Mouse (Mus musculus): ENCODE measurements around the gene Lmntd2. TPM values are rescaled to one million over a fixed set of nuclear protein-coding genes. Genes with fewer than 3 reads are reported as not detected.
A peak's percentile ranks its signal among the peaks of the same experiment; 100 is the strongest.
"Not testable (repeated sequence)": the region's sequence is repeated elsewhere in the genome, so short reads cannot be mapped to it uniquely, and the experiment has no call there.

Gene Lmntd2
- 2.1 and 2.3 TPM in 2 replicates for polyA plus RNA-seq (2015; fragmentation: Nextera tagmentation; extraction: Ambion mirVana)

DNA sequence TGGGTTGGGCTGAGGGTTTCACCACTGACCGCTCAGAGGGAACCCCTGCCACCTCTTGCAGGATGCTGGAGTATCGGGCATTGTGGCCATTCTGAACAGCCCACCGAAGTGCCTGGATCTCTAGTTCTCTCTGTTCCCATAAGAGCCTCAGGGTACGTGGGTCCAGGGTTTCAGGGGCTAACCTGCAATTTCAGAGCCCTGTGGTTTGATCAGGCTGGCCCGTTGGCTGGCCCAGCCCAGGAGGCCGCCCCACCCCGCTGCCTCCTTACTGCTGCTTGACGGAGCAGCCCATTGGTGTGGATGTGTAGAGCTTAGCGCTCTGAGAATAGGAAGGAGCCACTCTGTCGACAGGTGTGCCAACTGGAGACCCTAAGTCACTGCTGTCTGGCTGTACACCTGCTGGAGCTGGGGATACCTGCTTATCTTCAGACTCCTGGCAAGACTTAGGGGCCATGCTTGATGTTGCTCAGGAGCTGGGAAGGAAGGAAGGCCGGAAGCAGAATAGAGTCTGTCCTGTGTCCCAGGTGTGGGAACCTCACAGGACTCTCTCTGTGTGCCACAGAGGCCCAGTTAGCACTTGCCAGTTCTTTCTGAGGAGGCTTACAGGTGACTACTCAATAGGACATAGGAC lies at the start of gene Lmntd2:
Gene Lmntd2 (minus strand): TSS at position 476 of the 631 bp plus-strand sequence.
- peak within 1 kb of the TSS; percentile 70 for H3K4me3 ChIP-seq
- WGBS = 93% methylated on average over 11 of the region's 11 CpGs
- H3K4me1 ChIP-seq = peaks cover 17% of the 10 kb centered on the region
- peak within 1 kb of the TSS; percentile 88 for H3K27ac ChIP-seq
- H3K9ac ChIP-seq = peak within 1 kb of the TSS; percentile 79
- H3K36me3 ChIP-seq (ENCODE audit: poor library complexity, severe bottlenecking) = peaks cover 12% of the 10 kb centered on the region
- no peak for ATAC-seq
- no peaks in the 10 kb centered on the region for H3K27me3 ChIP-seq
- no peaks in the 10 kb centered on the region for H3K9me3 ChIP-seq (replicated peaks)
- H3K4me2 ChIP-seq = peak within 1 kb of the TSS; percentile 97

DNA sequence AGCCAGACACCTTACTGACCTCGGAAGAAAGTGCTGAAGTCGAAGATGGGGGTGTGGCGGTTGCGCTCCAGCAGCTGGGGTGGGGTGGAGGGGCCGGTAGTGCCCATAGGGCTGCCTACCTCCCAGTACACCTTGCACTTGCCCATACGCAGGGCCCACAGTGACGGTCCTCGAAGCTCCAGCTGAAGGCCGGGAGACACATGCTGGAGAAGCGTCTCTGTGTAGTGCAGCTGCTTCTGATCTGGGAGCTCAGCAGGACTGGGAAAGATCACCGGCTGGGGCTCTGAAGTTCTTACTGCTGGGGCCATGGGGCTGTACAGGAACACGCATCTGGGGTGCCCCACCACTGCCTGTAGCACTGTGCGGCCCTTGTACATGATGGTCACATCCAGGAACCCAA lies 49.8 kb upstream of the Lmntd2 start:
- Histone ChIP-seq H3K4me2 (no peak overlapping the region), H3K9ac (no peak overlapping the region), H3K27me3 (no peaks in the 10 kb centered on the region), H3K9me3 (replicated peaks) (no peaks in the 10 kb centered on the region), H3K27ac (no peak overlapping the region), H3K4me1 (peaks cover 12% of the 10 kb centered on the region), H3K4me3 (no peak overlapping the region), H3K36me3 (ENCODE audit: poor library complexity, severe bottlenecking) (peaks cover 58% of the 10 kb centered on the region)
- WGBS = 91% methylated on average over 13 of the region's 13 CpGs
- ATAC-seq = no peak

DNA sequence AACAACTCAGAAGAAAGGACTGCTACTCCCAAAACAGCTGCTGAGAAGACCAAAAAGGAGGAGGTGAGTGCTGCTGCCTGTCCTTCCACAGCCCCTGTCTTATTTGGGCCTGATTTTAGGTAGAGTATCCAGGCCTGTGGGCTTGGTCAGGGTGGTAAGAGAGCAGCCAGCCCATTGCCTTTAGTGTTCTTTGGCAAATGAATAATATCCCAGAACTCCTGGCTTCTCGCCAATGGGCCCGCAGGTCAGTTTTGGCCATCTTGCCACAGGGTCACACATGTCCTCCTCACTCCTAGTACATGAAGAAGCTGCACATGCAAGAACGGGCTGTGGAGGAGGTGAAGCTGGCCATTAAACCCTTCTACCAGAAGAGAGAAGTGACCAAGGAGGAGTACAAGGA lies 47.6 kb upstream of the Lmntd2 start:
- 95% methylated on average over 3 of the region's 3 CpGs for WGBS
- Histone ChIP-seq H3K4me3 (no peak overlapping the region), H3K27ac (no peak overlapping the region), H3K4me2 (no peak overlapping the region), H3K4me1 (peaks cover 12% of the 10 kb centered on the region), H3K36me3 (ENCODE audit: poor library complexity, severe bottlenecking) (peaks cover 80% of the 10 kb centered on the region), H3K27me3 (no peaks in the 10 kb centered on the region), H3K9me3 (replicated peaks) (no peaks in the 10 kb centered on the region), H3K9ac (no peak overlapping the region)
- no peak for ATAC-seq

DNA sequence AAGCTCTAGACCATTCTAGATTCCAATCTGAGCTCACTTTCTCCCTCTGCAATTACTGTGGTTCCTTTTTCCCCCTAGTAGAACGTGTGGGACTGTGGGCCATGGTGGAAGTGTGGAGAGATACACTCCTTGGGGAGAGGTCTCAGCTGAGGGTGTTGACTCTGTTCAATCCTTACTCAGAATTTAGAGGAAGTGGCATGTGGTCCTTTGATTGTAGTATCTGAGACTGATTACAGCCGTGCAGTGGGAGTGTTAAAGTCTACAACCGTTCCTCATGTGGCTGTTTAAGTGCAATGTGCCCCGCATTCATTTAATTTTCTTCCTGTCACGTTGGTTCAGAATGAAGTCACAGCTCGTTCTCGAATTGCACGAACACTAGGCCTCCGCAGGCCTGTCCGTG lies 42.3 kb upstream of the Lmntd2 start:
- no peak overlapping the region for H3K27ac ChIP-seq
- H3K4me3 ChIP-seq = no peak overlapping the region
- H3K4me2 ChIP-seq = no peak overlapping the region
- H3K4me1 ChIP-seq = no peaks in the 10 kb centered on the region
- H3K27me3 ChIP-seq = no peaks in the 10 kb centered on the region
- no peak for ATAC-seq
- H3K9ac ChIP-seq = no peak overlapping the region
- WGBS = 94% methylated on average over 10 of the region's 10 CpGs
- peaks cover 95% of the 10 kb centered on the region for H3K36me3 ChIP-seq (ENCODE audit: poor library complexity, severe bottlenecking)
- H3K9me3 ChIP-seq (replicated peaks) = no peaks in the 10 kb centered on the region

DNA sequence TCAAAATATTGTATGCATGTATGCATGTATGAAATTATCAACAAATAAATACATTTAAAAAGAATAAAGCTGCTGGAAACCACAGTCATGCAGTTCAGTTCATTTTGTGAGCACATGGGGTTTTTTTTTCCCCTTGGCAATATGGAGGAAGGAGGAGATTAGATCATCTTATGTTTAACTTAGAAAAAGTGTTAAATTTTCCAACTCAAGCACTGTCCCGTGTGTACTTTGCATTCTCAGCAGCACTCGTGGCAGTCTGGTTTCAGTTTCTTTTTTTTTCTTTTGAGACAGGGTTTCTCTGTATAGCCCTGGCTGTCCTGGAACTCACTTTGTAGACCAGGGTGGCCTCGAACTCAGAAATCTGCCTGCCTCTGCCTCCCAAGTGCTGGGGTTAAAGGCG lies 36.6 kb upstream of the Lmntd2 start:
- not testable (repeated sequence) for H3K4me2 ChIP-seq; ATAC-seq; H3K9me3 ChIP-seq (replicated peaks); H3K9ac ChIP-seq; H3K4me3 ChIP-seq; H3K27me3 ChIP-seq; H3K4me1 ChIP-seq; H3K27ac ChIP-seq
- WGBS = 92% methylated on average over 4 of the region's 4 CpGs
- peaks cover 95% of the 10 kb centered on the region for H3K36me3 ChIP-seq (ENCODE audit: poor library complexity, severe bottlenecking)

DNA sequence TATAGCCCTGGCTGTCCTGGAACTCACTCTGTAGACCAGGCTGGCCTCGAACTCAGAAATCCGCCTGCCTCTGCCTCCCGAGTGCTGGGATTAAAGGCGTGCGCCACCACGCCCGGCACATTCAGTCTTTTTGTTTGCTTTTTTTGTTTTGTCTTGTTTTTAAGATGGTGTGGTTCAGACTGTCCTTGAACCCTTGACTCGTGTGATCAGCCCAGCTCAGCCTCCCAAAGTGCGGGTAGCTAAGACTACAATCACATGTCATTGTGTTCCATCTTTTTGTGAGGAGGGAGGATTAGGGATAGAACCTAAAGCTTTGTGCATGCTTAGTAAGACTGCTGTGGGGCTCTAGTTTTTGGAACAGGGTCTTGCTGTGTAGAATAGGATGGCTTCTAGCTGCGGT lies 17.7 kb upstream of the Lmntd2 start:
- Histone ChIP-seq H3K4me3 (no peak overlapping the region), H3K36me3 (ENCODE audit: poor library complexity, severe bottlenecking) (peaks cover 61% of the 10 kb centered on the region), H3K9me3 (replicated peaks) (no peaks in the 10 kb centered on the region), H3K4me1 (peaks cover 23% of the 10 kb centered on the region), H3K27me3 (no peaks in the 10 kb centered on the region), H3K9ac (no peak overlapping the region), H3K27ac (no peak overlapping the region), H3K4me2 (no peak overlapping the region)
- 92% methylated on average over 10 of the region's 10 CpGs for WGBS
- no peak for ATAC-seq

DNA sequence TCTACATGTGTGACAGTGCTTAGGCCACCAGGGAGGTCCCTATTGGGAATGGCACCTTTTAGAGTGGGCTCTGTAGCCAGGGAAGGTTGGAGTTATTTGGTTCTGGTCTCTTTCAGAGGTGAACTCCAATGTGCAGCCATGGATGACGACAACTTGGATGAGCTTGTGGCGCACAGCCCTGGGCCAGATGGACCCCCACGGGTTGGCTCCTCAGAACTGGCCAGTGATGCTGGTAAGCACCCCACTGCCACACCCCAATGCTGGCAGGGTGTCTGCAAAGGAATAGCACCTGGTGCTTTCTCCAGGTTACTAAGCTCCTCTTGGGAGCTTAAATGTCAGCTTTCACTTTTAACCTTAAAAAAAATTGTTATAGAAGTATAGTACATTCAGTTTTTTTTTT lies 17.2 kb upstream of the Lmntd2 start:
- H3K9ac ChIP-seq = no peak overlapping the region
- H3K27me3 ChIP-seq = no peaks in the 10 kb centered on the region
- H3K9me3 ChIP-seq (replicated peaks) = no peaks in the 10 kb centered on the region
- H3K36me3 ChIP-seq (ENCODE audit: poor library complexity, severe bottlenecking) = peaks cover 58% of the 10 kb centered on the region
- H3K4me3 ChIP-seq = no peak overlapping the region
- ATAC-seq = no peak
- no peak overlapping the region for H3K27ac ChIP-seq
- no peak overlapping the region for H3K4me2 ChIP-seq
- 88% methylated on average over 3 of the region's 3 CpGs for WGBS
- H3K4me1 ChIP-seq = peaks cover 23% of the 10 kb centered on the region

DNA sequence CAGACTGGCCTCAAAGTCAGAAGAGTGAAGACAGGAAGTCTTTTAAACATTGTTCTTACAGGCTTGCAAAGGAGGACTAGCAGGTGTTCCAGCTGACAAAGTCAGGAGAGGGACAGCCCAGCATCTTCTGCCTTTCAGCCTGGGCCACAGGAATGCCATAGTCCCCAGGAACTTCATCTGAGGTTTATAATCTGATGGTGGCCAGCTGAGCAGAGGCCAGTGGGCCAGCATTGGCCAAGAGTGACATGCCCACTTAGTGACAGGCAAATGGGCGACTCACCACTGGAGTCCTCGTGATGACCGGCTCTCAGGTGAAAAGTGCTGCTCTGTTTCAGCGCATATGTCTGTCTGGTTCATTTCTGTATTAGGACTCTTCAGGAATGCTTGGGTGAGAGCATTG lies 16.7 kb upstream of the Lmntd2 start:
- Histone ChIP-seq H3K4me3 (peak overlapping the region; percentile 100; the same call in 1 of the 2 replicates), H3K36me3 (ENCODE audit: poor library complexity, severe bottlenecking) (peaks cover 52% of the 10 kb centered on the region), H3K27me3 (no peaks in the 10 kb centered on the region), H3K9me3 (replicated peaks) (no peaks in the 10 kb centered on the region), H3K4me1 (peaks cover 23% of the 10 kb centered on the region), H3K4me2 (peak overlapping the region; percentile 99), H3K27ac (no peak overlapping the region), H3K9ac (no peak overlapping the region)
- no peak for ATAC-seq
- 92% methylated on average over 4 of the region's 4 CpGs for WGBS

DNA sequence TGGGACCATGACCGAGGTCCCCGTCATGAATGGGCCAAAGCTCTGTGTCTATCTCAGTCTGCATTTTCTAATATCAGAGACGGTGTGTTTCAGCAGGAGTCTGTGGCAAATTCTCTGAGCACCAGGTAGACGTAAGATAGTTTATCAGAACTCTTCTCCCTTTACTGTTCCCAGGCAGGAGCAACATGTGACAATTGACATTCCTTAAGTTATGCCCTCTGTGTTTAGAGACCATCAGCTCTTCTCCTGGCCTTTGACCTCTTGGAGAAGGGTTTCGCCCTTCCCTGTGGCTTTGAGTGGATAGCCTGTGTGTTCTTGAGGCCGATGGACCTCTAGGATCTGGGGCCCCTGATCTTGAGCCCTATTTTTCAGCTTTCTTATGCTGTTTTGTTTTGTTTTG lies 15.8 kb upstream of the Lmntd2 start:
- Histone ChIP-seq H3K9me3 (replicated peaks) (no peaks in the 10 kb centered on the region), H3K4me3 (peak overlapping the region; percentile 100), H3K4me1 (peaks cover 23% of the 10 kb centered on the region), H3K36me3 (ENCODE audit: poor library complexity, severe bottlenecking) (peaks cover 44% of the 10 kb centered on the region), H3K27me3 (no peaks in the 10 kb centered on the region), H3K4me2 (peak overlapping the region; percentile 99), H3K9ac (peak overlapping the region; percentile 98), H3K27ac (no peak overlapping the region)
- 65% methylated on average over 6 of the region's 6 CpGs for WGBS
- ATAC-seq = no peak

DNA sequence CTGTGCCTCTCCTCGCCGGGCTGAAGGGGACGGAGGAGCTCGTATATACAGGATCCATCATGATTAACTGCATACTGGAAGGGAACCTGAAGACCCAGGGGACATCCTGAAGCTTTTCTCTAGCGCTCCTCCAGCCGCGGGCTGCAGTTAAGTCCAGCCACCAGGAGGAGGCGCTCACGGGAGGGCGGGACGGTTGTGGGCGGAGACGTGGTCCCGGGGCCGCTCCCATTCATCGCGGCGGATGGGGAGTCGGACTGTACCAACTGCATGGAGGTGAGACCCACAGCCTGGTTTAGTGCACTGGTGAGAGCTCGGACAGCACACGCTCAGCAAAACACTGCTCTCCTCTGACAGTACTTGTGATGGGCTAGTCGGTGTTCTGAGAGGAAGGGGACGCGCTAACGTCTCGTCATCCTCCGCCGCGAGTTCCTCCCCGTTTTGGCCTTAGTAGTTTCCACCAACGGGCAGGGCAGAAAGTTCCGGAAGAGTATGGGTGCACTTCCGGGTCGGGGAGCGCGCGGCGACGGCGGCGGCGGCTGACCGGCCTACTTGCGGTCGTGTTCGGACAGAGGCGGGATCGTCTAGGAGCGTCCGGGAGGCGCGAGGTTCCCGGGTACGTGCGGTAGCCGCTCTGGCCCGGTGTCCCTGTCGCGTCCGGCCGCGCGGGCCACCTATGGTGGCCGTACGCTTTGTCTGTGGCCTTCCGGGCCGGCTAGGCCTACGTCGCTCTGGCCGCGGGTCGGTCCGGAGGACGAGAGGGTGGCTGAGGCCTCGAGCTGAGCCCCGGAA lies 14.6 kb upstream of the Lmntd2 start, which contains the start of gene Phrf1:
Gene Phrf1 (plus strand): TSS at position 506 of the 789 bp plus-strand sequence.
- Histone ChIP-seq H3K27ac (peak within 1 kb of the TSS; percentile 93), H3K9ac (peak within 1 kb of the TSS; percentile 98), H3K27me3 (no peaks in the 10 kb centered on the region), H3K4me3 (peak within 1 kb of the TSS; percentile 100), H3K4me2 (peak within 1 kb of the TSS; percentile 99), H3K4me1 (peaks cover 23% of the 10 kb centered on the region), H3K9me3 (replicated peaks) (no peaks in the 10 kb centered on the region), H3K36me3 (ENCODE audit: poor library complexity, severe bottlenecking) (peaks cover 31% of the 10 kb centered on the region)
- peak; percentile 94 for ATAC-seq
- WGBS = under 1% methylated on average over 76 of the region's 76 CpGs

DNA sequence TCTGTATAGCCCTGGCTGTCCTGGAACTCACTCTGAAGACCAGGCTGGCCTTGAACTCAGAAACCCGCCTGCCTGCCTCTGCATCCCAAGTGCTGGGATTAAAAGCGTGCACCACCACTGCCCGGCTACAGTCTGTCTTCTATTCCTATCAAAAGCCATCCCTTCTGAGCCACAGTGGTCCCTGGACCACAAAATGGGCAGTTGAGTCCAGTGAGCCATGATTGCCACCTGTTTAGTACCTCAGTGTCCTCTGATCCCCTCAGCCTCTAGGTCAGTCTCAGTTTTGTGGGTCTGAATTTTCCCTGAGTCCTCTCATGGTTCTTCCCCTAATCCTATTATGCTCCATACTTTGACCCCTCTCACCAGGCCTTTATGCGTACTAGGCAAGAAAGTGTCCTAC lies 13.9 kb upstream of the Lmntd2 start:
- WGBS = 77% methylated on average over 4 of the region's 4 CpGs
- peak overlapping the region; percentile 100 for H3K4me3 ChIP-seq
- peak overlapping the region; percentile 99; the same call in 1 of the 2 replicates for H3K4me2 ChIP-seq
- H3K36me3 ChIP-seq (ENCODE audit: poor library complexity, severe bottlenecking) = peaks cover 24% of the 10 kb centered on the region
- ATAC-seq = no peak
- H3K27ac ChIP-seq = peak overlapping the region; percentile 93; the same call in 1 of the 2 replicates
- no peaks in the 10 kb centered on the region for H3K27me3 ChIP-seq
- no peak overlapping the region; the same call in 1 of the 2 replicates for H3K9ac ChIP-seq
- peaks cover 23% of the 10 kb centered on the region for H3K4me1 ChIP-seq
- H3K9me3 ChIP-seq (replicated peaks) = no peaks in the 10 kb centered on the region

DNA sequence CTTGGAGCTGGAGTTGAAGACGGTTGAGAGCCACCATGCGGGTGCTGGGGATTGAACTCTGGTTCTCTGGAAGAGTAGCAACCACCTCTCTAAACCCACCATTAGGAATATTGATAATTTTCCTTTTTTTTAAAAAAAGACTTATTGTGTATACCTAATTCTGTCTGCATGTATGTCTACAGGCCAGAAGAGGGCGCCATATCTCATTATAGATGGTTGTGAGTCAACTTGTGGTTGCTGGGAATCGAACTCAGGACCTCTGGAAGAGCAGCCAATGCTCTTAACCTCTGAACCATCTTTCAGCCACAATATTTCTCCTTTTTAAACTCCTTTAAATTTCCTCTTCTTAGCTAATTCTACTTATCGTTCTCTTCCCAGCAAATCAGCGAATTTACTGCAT lies 12.7 kb upstream of the Lmntd2 start:
- Histone ChIP-seq H3K27ac (no peak overlapping the region), H3K4me3 (no peak overlapping the region)
- WGBS = 84% methylated on average over 6 of the region's 6 CpGs

More for the DNA sequence above, 12.7 kb upstream of the Lmntd2 start:
- ATAC-seq = no peak
- no peaks in the 10 kb centered on the region for H3K9me3 ChIP-seq (replicated peaks)
- H3K27me3 ChIP-seq = no peaks in the 10 kb centered on the region
- peaks cover 32% of the 10 kb centered on the region for H3K4me1 ChIP-seq
- H3K4me2 ChIP-seq = no peak overlapping the region
- no peak overlapping the region for H3K9ac ChIP-seq
- H3K36me3 ChIP-seq (ENCODE audit: poor library complexity, severe bottlenecking) = peaks cover 12% of the 10 kb centered on the region
